Mouse (Mus musculus) liver (tissue): ENCODE measurements around the gene Slc5a10.

ENCODE experiments used
- DNase-seq: peaks from one replicate; pipeline ENCODE4 v3.0.0-alpha.2; 2020; ENCODE audit warnings: mixed read lengths

Gene Slc5a10

GRCm38 (mm10) chr11:61702494-61702893 is 18.1 kb downstream of the Slc5a10 start:
- no peak for DNase-seq

- DNase-seq = no peak
Measured at GRCm38 (mm10) chr11:61701696-61702095, 18.9 kb downstream of the Slc5a10 start.

DNA sequence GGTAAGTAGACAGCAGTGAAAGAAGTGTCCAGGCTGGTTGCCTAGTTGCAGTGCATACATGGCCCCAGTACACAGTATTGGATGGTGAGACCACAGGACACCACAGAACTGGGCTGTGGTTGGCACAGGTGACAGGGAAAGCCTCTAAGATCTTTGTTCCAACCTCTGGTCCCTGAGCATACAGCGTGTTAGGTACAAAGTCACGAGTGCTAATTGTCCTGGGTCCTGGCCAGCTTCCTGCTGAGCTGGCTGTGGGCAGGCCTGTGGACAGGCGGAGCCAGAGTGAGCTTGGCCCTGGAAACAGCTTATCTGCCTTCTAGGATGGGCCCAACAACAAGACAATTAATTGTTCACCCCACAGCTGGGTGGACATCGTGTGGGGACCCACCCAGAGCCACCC is 20.7 kb downstream of the Slc5a10 start:
- DNase-seq = no peak

DNA sequence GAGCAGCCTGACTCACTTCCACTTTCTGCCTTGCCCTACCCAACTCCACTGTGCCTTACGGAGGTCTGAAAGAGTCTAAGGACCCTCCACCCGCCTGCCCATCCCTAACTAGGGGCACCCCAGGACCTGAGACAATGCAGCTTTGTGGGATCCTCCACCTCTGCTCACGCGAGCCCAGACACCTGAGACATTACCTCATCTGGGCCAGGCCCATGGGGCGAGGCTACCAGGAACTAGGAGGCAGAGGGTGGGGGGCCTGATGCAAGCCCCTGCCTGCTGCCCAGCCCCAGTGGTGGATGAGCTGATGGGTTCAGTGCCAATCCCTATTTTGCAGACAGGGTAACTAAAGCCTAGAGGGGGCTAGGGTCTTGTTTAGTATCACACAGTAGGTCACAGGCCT is 21.2 kb downstream of the Slc5a10 start:
- no peak for DNase-seq

GRCm38 (mm10) chr11:61698852-61699251 is 21.8 kb downstream of the Slc5a10 start:
- no peak for DNase-seq

DNA sequence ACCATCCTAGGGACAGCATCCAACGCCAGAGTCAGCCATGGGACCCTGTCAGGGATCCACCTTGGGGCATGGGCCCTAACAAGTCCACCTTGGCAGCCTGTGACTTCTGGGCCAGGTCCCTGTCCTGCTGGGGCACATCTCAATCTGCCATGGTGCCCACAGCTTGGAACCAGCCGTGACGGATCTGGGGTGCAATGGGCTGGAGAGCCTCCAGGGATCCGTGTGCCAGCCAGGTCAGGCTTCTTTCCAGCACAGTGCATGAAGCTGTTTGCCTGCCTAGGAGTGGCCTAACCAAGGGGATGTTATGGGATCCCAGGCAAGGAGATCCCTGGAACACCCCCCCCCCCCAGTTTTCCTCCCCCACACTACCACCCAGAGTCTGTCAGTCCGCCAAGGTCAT is 27.6 kb downstream of the Slc5a10 start:
- DNase-seq = no peak

DNA sequence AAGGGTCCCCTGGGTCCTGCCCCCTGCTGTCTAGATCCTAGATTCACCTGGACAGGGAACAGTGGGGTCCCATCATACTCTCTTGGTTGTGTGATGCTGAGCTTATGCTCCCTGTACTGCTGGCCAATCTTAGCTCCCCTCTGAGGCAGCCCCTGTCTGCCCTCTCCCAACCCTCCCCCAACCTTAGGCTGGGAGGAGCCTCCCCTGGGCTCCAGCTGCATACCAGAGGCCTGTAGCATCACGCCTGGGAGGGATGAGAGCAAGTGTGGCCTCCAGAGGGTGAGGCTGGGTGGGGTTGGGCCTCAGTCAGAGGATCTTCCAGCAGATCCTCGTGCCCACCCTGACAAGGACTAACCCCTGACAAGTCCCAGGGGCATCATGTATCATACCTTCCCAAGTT is 33.0 kb downstream of the Slc5a10 start:
- peak; percentile 56 for DNase-seq

DNA sequence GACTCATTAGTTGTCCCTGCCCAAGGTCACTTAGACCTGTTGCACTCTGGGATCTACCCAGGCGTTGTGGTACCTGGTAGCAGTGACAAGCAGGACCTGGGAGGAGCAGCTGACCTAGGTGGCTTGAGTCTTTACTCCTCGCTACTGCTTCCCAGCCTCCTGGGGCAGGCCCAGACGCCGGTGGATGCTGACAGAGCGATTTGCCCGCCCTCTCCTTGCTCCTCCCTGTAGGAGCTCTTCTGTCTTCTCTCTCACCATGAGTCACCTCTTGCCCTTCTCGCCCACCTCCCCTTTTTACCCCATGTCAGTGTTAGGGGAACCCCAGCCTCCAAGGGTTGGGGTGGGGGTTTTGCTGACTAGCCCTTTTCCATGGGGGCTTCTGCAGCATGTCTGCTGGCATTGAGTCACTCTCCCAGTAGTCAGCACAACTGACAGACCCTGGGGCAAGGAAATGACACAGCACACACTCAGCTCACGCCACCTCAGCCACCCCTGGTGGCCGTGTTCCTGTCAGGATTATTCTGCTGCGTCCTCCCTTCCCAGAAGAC is 33.6 kb downstream of the Slc5a10 start:
- DNase-seq = peak; percentile 71

DNA sequence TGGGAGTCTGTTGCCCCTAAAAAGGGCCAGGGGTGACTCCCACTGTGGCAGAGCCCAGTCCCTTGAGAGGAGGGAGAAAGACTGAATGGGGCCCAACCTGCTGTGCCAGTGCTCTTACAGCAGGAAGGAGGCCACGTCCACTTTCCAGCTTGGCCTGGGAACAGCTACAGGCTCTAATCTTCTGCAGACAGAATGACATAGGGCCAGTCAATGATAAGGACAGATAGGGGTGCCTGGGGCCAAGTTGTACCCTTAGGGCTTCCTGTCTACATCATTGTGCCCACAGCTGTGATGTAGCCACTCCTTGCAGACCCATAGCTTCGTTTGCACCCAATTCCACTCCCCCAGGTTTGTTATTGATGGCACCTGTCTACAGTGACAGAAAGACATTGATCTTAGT is 34.5 kb downstream of the Slc5a10 start:
- DNase-seq = peak; percentile 77

DNA sequence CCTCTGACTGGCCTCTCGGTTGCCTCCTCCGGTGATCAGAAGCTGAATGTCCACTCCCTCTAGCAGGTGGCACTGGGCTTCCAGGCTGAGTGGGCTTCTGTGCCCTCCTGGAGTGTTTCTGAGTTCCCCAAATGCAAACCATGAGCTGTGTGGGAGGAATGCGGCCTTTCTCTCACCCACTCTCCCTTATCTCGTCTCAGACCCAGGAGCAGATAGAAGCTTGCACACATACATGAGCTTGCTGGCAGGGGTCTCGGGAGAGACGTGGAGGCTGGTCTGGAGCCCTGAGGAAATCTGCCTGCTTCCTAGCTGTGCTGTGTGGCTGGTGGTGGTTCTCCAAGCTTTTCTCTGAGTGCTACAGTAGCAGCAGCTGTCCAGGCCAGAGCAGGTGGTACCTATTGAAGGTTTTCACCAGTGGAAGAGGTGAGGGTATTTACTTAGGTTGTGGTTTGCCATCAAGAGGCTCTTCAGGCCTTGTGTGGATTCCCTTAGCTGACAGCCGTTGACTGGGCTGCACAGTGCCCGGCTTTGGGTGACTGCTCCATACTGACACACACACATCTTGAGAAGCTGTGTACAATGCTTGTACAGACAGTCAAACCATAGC is 35.4 kb downstream of the Slc5a10 start:
- DNase-seq = peak; percentile 22

DNA sequence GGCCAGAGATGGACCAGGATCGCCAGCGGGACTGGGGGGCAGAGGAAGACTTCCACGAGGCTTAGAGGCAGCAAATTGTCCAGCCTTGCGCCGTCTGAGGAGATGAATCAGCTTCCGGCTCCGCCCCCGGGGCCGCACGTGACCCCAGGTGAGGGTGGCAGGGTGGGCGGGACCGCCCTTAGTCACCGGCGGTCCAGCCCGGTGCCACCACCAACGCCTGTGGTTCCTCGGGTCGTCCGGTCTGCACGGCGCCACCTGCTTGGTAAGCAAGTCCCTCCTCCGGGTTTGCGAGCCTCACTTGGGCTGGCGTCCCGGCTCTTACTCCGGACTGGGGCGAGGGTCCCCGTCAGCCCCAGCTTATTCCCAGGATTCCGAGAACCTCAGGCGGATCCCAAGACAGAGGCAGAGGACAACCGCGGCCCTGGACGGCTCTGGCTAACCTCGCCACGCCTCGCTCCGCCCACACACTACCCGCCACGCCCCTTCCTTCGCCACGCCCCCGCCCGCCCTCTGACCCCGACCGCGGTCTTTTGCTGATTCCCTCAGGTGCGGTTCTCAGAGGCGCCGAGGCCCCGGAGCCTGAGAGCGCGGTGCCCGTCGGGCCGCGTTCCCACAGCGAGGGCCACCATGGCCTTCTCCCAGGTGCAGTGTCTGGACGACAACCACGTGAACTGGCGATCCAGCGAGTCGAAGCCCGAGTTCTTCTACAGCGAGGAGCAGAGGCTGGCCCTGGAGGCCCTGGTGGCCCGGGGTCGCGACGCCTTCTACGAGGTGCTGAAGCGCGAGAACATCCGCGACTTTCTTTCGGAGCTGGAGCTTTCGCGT is 36.5 kb downstream of the Slc5a10 start, which contains the start of gene Fam83g:
TSS of gene Fam83g (plus strand) at position 185 of the 825 bp plus-strand sequence.
- peak; percentile 92 for DNase-seq

DNA sequence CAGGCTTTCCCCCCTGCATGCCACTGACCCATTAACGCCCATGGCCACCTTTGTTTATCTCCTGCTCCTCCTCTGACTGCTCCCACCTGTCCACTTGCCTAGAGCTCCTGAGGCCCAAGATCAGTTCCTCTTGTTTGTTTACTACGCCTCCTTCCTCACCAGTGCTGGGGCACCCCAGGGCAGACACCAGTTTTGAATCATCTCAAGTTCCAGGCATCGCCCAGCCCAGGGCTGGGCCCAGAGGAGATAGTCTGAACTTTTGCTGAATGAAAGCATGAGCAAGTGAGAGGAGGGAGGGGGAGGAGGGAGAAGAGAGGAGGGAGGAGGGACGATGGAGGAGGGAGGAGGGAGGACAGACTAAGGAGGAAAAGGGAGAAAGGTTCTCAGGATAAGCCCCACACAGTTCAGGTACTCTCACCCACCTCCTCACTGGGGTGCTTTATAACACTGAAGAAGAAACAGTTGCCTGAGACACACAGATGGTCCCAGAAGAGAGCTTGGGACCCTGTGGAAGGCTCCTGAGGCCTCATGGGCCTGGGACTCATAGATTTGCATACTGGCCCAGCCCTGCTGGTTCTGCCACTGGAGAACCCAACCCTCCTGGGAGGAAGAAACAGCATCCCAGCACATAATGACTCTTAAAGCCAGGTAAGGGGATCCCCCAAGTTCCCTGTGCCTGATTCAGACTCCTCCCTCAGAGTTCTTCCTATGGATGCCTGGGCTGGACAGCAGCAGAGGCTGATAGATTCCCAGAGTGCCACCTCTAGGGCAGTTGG is 41.3 kb downstream of the Slc5a10 start:
- DNase-seq = no peak

DNA sequence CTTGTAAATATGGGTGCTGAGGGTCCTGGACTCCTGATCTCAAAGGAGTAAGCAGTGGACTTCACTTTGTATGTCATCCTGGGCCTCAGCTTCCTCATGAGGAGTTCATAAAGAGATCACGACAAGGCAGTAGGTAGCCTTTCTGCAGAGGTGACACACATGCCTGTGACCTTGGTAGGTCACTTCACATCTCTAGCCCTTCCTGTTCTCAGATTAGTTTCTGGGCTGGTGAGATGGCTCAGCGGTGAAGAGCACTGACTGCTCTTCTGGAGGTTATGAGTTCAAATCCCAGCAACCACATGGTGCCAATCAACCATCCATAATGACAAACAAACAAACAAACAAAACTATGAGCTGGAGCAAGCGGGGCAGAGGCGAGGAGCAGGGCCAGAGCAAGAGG is 42.9 kb downstream of the Slc5a10 start:
- DNase-seq = no peak

DNA sequence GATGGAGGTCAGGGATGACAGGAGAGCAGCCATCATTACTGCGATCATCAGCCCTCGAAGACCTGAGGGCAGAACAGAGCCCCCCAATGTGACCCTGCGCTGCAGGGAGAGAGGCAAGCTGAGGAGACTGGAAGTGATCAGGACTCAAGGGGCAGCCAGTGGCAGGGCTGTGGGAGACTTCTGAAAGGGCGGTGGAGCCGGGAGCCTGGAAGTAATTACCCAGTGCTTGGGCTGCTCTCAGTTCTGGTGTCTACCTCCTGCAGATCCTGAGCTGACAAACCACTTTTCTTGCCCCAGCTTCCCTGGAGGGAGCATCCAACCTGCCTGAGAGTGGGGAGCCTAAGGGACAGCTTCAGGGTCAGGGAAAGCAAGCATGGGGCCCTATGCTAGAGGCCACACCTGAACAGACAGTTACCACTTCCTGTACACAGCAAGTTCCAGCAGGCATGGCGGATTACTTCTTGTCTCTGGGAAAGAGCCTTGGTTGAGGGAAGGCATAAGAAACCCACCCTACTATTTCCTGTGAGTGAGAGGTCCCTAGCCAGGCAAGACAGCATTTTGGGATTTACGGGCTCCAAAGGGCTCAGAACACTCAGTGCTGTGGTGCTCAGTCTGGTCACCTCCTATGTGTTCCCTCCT is 44.3 kb downstream of the Slc5a10 start:
- DNase-seq = no peak

- DNase-seq = no peak
Measured at GRCm38 (mm10) chr11:61675332-61675731, 45.3 kb downstream of the Slc5a10 start.

DNA sequence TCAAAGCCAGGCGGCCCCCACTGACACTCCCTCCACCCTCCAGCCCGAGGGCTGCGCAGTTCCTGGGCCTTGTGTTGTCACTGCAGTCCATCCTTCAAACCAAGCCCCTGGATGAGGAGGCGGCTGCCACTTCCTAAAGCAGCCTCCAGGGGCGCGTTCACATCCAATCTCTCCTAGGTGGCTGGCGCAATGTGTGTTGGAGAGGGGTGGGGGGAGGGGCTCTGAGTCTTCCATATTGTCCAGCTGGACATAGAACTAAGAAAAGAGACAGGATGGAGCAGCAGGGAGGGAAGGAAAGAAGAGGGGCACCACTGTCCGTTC is 45.8 kb downstream of the Slc5a10 start:
- DNase-seq = peak; percentile 37

GRCm38 (mm10) chr11:61674151-61674838 is 46.3 kb downstream of the Slc5a10 start:
- no peak for DNase-seq

DNA sequence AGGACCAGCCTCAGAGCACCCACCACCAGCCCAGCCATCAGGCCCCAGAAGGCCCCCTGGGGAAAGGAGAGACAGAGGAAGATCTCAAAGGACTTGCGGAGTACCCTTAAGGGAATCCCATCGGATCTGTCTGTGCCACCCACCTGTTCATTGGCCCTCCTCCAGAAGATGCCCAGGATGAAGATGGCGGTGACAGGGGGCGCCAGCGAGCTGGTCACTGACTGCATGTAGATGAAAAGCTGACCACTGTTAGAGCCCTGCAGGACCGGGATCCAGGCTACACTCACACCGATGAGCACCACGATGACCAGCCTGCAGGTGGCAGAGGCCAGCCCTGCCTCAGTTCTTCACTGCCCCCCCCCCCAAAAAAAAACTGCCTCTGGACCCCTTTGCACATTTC is 46.9 kb downstream of the Slc5a10 start:
- peak; percentile 52 for DNase-seq

- no peak for DNase-seq
Measured at GRCm38 (mm10) chr11:61671781-61672383, 48.7 kb downstream of the Slc5a10 start.

- DNase-seq = no peak
Measured at GRCm38 (mm10) chr11:61669492-61670490, 50.8 kb downstream of the Slc5a10 start.

GRCm38 (mm10) chr11:61667782-61668181 is 52.8 kb downstream of the Slc5a10 start:
- DNase-seq = no peak
